Mouse (Mus musculus): Measurements from ENCODE around the gene St5. TPM values are rescaled to one million over a fixed set of nuclear protein-coding genes. Genes with fewer than 3 reads are reported as not detected.

The St5 gene
- polyA plus RNA-seq, 1 experiment, result 32.0 TPM

DNA sequence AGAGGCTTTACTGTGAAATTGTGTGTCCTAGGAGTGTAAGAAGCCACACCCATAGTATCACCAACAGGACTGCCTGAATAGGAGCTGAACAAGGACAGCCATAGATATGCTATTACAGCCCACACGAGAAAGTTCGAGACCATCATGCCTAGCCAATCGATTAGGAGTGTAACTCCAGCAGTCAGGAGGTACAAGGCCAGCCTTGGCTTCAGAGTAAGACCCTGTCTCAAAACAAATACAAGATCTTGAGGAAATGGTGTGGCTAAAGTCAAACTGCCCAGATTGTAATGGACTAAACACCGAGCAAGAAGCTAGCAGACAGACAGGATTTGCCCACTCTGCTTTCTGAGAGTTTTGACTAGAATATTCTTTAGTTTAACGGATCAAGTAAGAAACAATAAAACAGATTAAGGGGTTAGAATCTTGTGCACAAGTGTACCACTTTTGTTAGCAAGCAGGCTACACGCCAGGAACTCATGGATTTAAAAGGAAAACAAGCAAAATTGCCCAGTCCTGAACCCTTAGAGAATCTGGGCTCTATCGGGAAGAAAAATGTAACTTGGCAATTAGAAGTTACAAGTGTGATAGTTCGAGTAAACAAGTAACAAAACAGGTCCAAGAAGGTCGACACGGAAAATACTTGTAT is 185.2 kb downstream of the St5 start:
- peak; percentile 27 for DNase-seq (ENCODE audit: low read depth, low spot score)
- 11% methylated on average over 10 of the region's 10 CpGs for WGBS

DNA sequence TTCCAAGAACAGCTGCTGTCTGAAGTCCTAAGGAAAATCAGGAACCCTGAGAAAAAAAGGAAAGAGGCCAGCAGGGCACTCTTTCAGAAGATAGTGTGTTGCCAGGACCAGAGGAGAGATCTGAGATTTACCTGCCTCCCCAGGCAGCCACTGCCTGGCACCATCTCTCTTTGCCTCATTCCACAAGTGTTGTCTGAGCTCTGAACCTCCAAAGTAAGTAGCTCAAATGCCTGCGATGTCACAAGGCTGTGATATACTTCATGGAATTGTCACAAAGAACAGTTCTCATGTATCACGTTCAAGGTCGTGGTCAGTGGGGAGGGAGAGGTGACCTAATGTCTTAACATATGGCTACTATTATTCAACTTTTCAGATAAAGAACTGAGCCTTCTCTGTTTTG is 186.9 kb downstream of the St5 start:
- DNase-seq (ENCODE audit: low read depth, low spot score), result no peak
- 84% methylated on average over 3 of the region's 3 CpGs for WGBS

DNA sequence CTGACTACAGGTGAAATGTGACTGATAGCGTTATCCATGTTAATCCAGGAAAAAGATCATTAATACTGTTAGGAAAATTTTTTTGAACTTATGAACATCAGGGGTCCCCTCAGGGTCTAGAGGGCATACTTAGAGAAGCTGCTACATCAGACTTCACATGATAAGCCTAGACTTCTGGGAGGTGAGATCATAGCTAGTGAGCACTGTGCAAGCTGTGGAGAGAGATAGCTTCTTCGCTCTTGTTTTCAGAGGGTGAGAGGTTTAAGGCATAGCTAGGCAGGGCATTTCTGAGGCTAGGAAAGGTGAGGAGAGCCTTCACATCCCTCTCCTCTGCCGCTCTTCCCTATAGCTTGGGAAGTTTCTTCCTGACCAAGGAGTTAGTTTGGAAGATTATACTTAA is 191.6 kb downstream of the St5 start:
- DNase-seq (ENCODE audit: low read depth, low spot score), result no peak
- 93% methylated on average over 3 of the region's 3 CpGs for WGBS

DNA sequence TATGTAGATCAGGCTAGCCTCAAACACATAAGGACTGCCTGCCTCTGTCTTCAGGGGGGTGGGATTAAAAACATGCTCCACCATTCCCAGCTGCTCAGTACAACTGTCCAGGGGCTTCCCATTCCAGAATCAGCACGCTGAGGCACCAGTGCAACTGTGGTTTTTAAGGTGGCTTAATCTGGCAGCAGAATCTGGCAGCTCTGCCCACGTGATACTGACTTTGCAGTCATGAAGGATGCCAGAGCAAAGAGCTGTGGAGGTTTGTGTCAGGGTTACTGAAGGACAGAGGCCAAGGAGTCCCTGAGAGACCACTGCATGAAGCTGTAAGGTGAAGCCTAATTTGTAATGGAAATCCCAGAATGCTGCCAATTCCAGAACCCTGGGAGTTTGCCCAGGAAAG is 192.6 kb downstream of the St5 start:
- 73% methylated on average over 2 of the region's 2 CpGs for WGBS
- DNase-seq (ENCODE audit: low read depth, low spot score), result no peak

DNA sequence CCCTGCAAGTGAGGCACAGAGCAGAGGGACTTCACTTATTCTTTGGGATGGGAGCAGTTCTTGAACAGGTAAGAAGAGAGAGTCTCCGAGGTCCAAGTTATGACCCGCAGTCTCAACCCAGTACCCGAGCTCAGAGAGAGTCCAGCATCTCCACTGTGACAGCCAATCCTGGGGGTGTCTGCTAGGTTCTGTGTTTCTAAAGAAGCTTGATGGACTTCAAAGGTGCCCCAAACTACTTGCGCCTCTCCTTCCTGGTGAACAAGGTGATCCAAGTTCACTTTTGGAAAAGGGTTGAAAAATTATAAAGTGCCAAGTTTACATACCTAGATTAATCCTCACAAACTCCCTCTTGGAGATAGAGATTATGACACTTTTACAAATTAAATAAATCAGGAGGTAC is 195.4 kb downstream of the St5 start, which contains the start of gene Trim66:
TSS of gene Trim66 (minus strand) at position 101 of the 400 bp plus-strand sequence.
- WGBS, result 89% methylated on average over 4 of the region's 4 CpGs

DNA sequence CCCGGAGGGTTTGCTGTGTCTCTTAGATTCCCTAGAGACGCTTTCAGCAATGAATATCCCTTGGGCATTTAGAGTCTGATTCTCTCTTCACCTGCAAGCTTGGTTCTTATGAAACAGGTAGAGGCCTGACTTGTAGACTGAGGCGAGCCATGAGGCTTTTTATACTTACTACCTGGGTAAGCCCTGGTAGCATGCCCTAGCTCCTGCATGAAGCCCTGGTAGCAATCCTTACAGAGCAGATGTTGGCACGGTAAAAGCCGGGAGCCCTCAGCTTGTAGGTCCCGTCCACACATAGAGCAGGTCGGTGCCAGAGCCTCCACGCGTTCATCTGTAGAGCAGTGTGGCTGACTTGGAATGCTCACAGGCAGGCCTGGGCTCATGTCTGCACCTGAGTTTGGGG is 195.8 kb downstream of the St5 start:
- no peak for DNase-seq (ENCODE audit: low read depth, low spot score)
- 69% methylated on average over 9 of the region's 9 CpGs for WGBS

More for the DNA sequence above, 195.4 kb downstream of the St5 start, which contains the start of gene Trim66:
- DNase-seq (ENCODE audit: low read depth, low spot score), result no peak

DNA sequence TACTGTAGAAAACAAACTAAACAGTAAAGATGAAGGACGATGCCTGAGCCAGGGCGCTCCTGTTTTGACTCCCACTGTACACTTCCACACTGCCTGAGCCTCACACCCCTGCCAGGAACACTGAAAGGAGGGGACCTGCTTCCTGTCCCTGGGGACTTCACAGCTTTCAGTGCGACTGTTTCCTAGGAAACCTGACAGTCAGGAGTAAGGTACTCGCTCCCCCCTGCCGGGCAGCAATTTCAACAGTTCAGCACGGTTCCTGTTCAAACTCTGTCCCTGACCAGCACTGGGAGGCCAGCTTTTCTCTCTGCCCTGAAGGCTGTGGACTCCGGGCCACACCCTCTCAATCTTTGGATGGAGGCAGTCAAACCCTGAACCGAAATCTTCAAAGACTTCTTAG is 196.3 kb downstream of the St5 start:
- WGBS, result 27% methylated on average over 8 of the region's 8 CpGs
- DNase-seq (ENCODE audit: low read depth, low spot score), result no peak

DNA sequence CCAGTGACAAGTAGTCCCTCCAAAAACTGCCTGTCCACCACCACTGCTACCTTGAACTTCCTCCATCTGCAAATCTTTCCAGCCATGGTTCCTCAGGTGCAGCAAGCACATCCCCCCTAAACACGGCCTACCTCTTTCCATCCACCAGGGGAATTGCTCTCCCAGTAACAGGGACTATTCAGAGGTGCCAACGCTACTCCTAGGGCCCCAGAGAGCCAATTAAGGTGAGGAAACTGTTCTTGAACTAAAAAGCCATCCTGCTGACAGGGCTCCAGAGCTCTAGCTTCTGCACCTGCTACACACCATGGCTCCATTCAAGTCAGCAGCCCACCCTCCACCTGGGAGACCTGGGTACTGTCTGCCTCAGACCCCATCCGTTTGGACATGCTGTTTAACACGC is 205.9 kb downstream of the St5 start:
- 72% methylated on average over 4 of the region's 4 CpGs for WGBS
- no peak for DNase-seq (ENCODE audit: low read depth, low spot score)

DNA sequence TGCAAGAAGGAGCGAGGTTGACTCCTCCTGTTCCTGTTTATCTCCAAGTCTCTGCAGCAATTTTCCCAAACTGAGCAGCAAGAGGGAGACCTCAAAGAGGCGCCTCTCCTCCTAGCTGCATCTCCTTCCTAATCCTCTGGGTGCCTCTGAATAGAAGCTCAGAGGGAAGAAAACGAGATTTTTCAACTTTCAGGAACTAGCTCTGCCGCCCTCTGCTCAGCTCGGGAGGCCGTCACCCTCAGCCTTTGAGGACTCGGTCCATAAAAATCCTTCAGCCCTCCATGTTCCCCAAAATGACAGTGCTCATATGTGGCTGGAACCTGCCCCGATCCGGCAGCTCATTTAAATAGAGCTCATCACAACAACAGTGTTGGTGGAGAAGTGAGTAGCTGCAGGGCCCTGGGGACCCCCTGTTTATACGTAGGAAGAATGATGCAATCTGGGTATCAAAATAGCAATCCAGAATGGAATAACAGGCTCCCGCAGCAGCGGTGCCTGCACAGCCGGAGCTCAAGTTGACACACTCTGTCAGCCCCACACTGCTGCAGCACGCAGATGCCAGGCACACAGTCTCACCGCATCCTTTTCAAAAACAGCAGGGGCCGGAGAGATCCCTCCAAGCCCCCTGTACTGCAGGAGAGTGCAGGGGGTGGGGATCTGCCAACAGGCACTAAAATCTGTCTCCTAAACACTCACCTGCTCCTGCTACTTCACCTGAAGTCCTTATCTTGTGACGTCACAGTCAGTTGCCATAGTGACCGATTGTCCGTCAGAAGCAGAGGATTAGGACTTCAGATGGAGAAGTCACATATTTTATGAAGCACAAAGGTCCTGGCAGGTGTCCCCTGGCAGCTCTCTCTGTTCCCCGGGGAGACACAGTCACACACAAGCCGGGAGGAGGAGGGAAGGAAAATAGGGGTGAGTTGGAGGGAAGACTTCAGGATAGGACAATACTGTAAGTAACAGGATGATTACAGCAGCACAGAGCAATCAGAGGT is 209.8 kb downstream of the St5 start:
- WGBS, result 23% methylated on average over 21 of the region's 21 CpGs
- no peak for DNase-seq (ENCODE audit: low read depth, low spot score)

DNA sequence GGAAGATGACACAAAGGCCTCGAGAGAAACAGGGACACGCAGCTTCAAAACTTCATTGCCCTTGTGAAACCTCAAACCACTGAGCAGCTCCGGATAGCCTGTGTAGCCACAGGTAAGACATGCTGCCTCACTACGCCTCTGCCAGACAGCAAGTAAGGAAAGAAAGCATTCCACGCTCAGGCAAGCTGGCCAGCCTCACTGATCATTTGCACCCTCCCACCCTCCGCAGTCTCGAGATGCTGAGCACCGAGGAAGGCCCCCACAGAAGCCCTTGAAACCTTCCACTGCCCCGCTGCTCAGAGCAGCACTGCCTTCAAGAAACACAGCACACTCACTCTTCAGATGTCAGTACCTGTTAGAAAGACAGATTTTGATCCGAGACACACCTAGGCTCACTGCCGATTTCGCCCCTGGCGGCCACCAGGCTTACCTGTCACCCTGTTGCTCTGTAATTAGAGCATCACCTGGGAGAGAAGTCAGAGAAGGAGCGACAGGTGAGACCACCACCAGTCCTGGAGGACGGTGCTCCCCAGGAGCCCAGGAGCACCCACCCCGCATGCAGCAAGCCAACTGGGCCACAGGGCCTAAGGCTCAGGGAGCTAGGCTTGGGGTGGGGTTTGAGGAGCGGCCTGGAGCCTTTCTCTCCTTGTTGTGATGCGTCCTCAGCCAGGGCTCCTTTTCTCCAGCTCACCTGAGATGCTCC is 210.6 kb downstream of the St5 start:
- WGBS, result 73% methylated on average over 18 of the region's 18 CpGs
- DNase-seq (ENCODE audit: low read depth, low spot score), result no peak

DNA sequence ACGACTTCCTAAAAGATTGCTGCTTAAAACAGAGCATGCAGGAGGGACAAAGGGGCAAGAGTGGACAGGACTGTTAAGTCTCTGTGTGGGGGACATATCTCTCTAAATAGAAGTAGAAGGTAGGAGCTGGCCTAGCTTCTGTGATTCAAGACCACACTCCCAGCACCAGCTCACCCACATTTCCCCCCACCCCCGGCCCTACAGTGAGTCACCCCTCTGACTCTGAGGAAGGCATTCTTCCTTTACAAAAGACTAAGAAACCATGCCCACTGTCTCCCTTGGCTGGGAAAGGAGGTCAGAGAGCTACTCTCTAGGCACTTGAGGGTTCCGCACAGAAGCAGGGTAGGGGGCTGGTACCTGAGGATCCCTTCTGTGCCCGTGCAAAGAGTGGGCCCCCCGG is 219.2 kb downstream of the St5 start:
- DNase-seq (ENCODE audit: low read depth, low spot score), result no peak
- WGBS, result 66% methylated on average over 5 of the region's 5 CpGs

DNA sequence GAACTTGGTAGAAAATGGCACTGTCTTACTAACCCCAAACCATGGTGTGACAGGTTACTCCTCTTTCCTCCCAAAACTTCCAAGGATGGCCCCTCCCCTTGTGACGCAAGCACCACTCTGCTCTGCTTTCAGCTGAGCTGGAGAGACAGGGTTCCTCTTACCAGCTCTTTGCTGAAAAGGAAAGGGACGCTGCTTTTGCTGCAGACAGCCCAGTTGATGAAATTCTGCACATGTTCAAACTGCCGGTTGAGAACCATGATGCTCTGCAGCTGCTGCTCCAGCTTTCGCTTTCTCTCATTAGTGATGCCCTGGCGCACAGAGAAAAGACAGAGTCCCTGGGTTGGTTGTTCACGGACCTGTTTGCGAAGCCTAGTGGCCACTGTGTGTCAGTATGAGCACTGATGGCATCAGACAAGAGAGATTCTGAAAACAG is 222.6 kb downstream of the St5 start:
- no peak for DNase-seq (ENCODE audit: low read depth, low spot score)
- 34% methylated on average over 7 of the region's 7 CpGs for WGBS

DNA sequence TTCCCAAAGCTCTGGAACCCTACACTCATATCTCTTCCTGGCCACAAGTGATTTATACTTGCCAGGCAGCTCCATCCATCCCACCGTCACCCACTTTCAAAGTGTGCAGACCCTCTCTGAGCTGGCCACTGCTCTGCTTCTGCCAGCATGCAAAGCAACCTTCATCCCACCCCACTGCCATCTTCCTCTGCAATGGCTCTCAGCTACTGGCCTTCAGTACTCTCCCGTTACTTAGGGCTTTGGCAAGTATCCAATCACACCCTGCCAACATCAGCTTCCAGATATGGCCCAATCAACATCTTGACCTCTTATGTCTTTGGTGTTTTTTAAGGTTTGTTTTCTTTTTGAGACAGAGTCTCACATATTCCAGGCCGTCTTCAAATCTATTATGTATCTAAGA is 225.5 kb downstream of the St5 start:
- whole genome bisulfite sequencing, result 49% methylated on average over 3 of the region's 3 CpGs
- no peak for DNase-seq (ENCODE audit: low read depth, low spot score)

Other genes with a start within 250 kb of the St5 start
- gene Trim66, start 195.5 kb downstream of the St5 start, polyA plus RNA-seq (2012; rRNA removed), result 0.02 and 0.04 TPM in 2 replicates
- gene Rpl27a, start 184.5 kb downstream of the St5 start, polyA plus RNA-seq (2012; rRNA removed), result 419 and 430 TPM in 2 replicates
- 8.8 and 12.3 TPM in 2 replicates for gene Akip1, start 85 bp upstream of the St5 start, polyA plus RNA-seq (2012; rRNA removed)
- 0.26 and 0.31 TPM in 2 replicates for gene BC051019, start 20.2 kb upstream of the St5 start, polyA plus RNA-seq (2012; rRNA removed)
- gene Ascl3, start 28.1 kb upstream of the St5 start, polyA plus RNA-seq (2012; rRNA removed), result 0.30 and 0.62 TPM in 2 replicates
- gene Tmem9b, start 49.3 kb upstream of the St5 start, polyA plus RNA-seq (2012; rRNA removed), result 63.6 and 70.0 TPM in 2 replicates
- 0.22 and 0.27 TPM in 2 replicates for gene Nrip3, start 78.4 kb upstream of the St5 start, polyA plus RNA-seq (2012; rRNA removed)
- 0.66 and 1.4 TPM in 2 replicates for gene Scube2, start 162.1 kb upstream of the St5 start, polyA plus RNA-seq (2012; rRNA removed)